Mouse (Mus musculus): ENCODE measurements around the gene Madd. TPM values are rescaled to one million over a fixed set of nuclear protein-coding genes. Genes with fewer than 3 reads are reported as not detected.
A peak's percentile ranks its signal among the peaks of the same experiment; 100 is the strongest.

The Madd gene
- total and polyA plus RNA-seq, 2 experiments = 14.1 to 15.3 TPM

GRCm38 (mm10) chr2:91121011-91121410 lies 62.6 kb downstream of the Madd start:
- no peak overlapping the region for H3K4me3 ChIP-seq (ENCODE audit: insufficient read depth, low read depth, low read length)
- DNase-seq (ENCODE audit: extremely low read depth, low read depth, low spot score) = no peak
- H3K27ac ChIP-seq (replicated peaks; ENCODE audit: insufficient read depth, low read depth, low read length) = no peak overlapping the region
- TF ChIP-seq POLR2A (IDR thresholded peaks at IDR 0.05; ENCODE audit: extremely low read depth, insufficient read depth, low read length) (no peak), CTCF (IDR thresholded peaks at IDR 0.05; ENCODE audit: low read depth, low read length) (no peak)
- H3K79me2 ChIP-seq (ENCODE audit: control insufficient read depth, insufficient read depth, low read length) = no peaks in the 10 kb centered on the region
- WGBS = 81% methylated on average over 6 of the region's 6 CpGs
- no peak overlapping the region for H3K9ac ChIP-seq (ENCODE audit: low read depth, low read length)
- H3K4me1 ChIP-seq (ENCODE audit: control insufficient read depth, insufficient read depth, low read length) = no peaks in the 10 kb centered on the region; the same call in 1 of the 2 replicates
- H3K36me3 ChIP-seq (ENCODE audit: control insufficient read depth, insufficient read depth, low read length) = no peaks in the 10 kb centered on the region
- no peaks in the 10 kb centered on the region for H3K27me3 ChIP-seq (ENCODE audit: control insufficient read depth, insufficient read depth, low read length)

GRCm38 (mm10) chr2:91120261-91120671 lies 63.4 kb downstream of the Madd start:
- Histone ChIP-seq H3K9ac (ENCODE audit: low read depth, low read length) (no peak overlapping the region), H3K27ac (replicated peaks; ENCODE audit: insufficient read depth, low read depth, low read length) (no peak overlapping the region), H3K4me3 (ENCODE audit: insufficient read depth, low read depth, low read length) (no peak overlapping the region), H3K79me2 (ENCODE audit: control insufficient read depth, insufficient read depth, low read length) (no peaks in the 10 kb centered on the region), H3K4me1 (ENCODE audit: control insufficient read depth, insufficient read depth, low read length) (no peaks in the 10 kb centered on the region; the same call in 1 of the 2 replicates), H3K27me3 (ENCODE audit: control insufficient read depth, insufficient read depth, low read length) (no peaks in the 10 kb centered on the region), H3K36me3 (ENCODE audit: control insufficient read depth, insufficient read depth, low read length) (no peaks in the 10 kb centered on the region)
- WGBS = 65% methylated on average over 6 of the region's 6 CpGs
- no peak for DNase-seq (ENCODE audit: extremely low read depth, low read depth, low spot score)
- TF ChIP-seq POLR2A (IDR thresholded peaks at IDR 0.05; ENCODE audit: extremely low read depth, insufficient read depth, low read length) (no peak), CTCF (IDR thresholded peaks at IDR 0.05; ENCODE audit: low read depth, low read length) (no peak)

GRCm38 (mm10) chr2:91119551-91119950 lies 64.1 kb downstream of the Madd start:
- Histone ChIP-seq H3K27ac (replicated peaks; ENCODE audit: insufficient read depth, low read depth, low read length) (no peak overlapping the region), H3K27me3 (ENCODE audit: control insufficient read depth, insufficient read depth, low read length) (no peaks in the 10 kb centered on the region), H3K4me1 (ENCODE audit: control insufficient read depth, insufficient read depth, low read length) (no peaks in the 10 kb centered on the region; the same call in 1 of the 2 replicates), H3K36me3 (ENCODE audit: control insufficient read depth, insufficient read depth, low read length) (no peaks in the 10 kb centered on the region), H3K79me2 (ENCODE audit: control insufficient read depth, insufficient read depth, low read length) (no peaks in the 10 kb centered on the region), H3K9ac (ENCODE audit: low read depth, low read length) (no peak overlapping the region), H3K4me3 (ENCODE audit: insufficient read depth, low read depth, low read length) (no peak overlapping the region)
- TF ChIP-seq POLR2A (IDR thresholded peaks at IDR 0.05; ENCODE audit: extremely low read depth, insufficient read depth, low read length) (no peak), CTCF (IDR thresholded peaks at IDR 0.05; ENCODE audit: low read depth, low read length) (no peak)
- 55% methylated on average over 6 of the region's 6 CpGs for WGBS
- peak; percentile 22 for DNase-seq (ENCODE audit: extremely low read depth, low read depth, low spot score)

GRCm38 (mm10) chr2:91119061-91119460 lies 64.6 kb downstream of the Madd start:
- Histone ChIP-seq H3K27me3 (ENCODE audit: control insufficient read depth, insufficient read depth, low read length) (no peaks in the 10 kb centered on the region), H3K79me2 (ENCODE audit: control insufficient read depth, insufficient read depth, low read length) (no peaks in the 10 kb centered on the region), H3K4me3 (ENCODE audit: insufficient read depth, low read depth, low read length) (no peak overlapping the region), H3K36me3 (ENCODE audit: control insufficient read depth, insufficient read depth, low read length) (no peaks in the 10 kb centered on the region), H3K4me1 (ENCODE audit: control insufficient read depth, insufficient read depth, low read length) (no peaks in the 10 kb centered on the region; the same call in 1 of the 2 replicates), H3K27ac (replicated peaks; ENCODE audit: insufficient read depth, low read depth, low read length) (no peak overlapping the region), H3K9ac (ENCODE audit: low read depth, low read length) (no peak overlapping the region)
- 84% methylated on average over 19 of the region's 19 CpGs for WGBS
- TF ChIP-seq POLR2A (IDR thresholded peaks at IDR 0.05; ENCODE audit: extremely low read depth, insufficient read depth, low read length) (no peak), CTCF (IDR thresholded peaks at IDR 0.05; ENCODE audit: low read depth, low read length) (no peak)
- no peak for DNase-seq (ENCODE audit: extremely low read depth, low read depth, low spot score)

- no peak for TF ChIP-seq POLR2A (IDR thresholded peaks at IDR 0.05; ENCODE audit: extremely low read depth, insufficient read depth, low read length)
- no peak for TF ChIP-seq CTCF (IDR thresholded peaks at IDR 0.05; ENCODE audit: low read depth, low read length)
- Histone ChIP-seq H3K4me1 (ENCODE audit: control insufficient read depth, insufficient read depth, low read length) (no peaks in the 10 kb centered on the region; the same call in 1 of the 2 replicates), H3K9ac (ENCODE audit: low read depth, low read length) (no peak overlapping the region), H3K4me3 (ENCODE audit: insufficient read depth, low read depth, low read length) (no peak overlapping the region), H3K36me3 (ENCODE audit: control insufficient read depth, insufficient read depth, low read length) (no peaks in the 10 kb centered on the region), H3K79me2 (ENCODE audit: control insufficient read depth, insufficient read depth, low read length) (no peaks in the 10 kb centered on the region), H3K27ac (replicated peaks; ENCODE audit: insufficient read depth, low read depth, low read length) (no peak overlapping the region), H3K27me3 (ENCODE audit: control insufficient read depth, insufficient read depth, low read length) (no peaks in the 10 kb centered on the region)
- 91% methylated on average over 1 of the region's 1 CpGs for WGBS
- DNase-seq (ENCODE audit: extremely low read depth, low read depth, low spot score) = no peak
These were observed 65.0 kb downstream of the Madd start for GRCm38 (mm10) chr2:91118647-91119046.

- TF ChIP-seq POLR2A (IDR thresholded peaks at IDR 0.05; ENCODE audit: extremely low read depth, insufficient read depth, low read length) (no peak), CTCF (IDR thresholded peaks at IDR 0.05; ENCODE audit: low read depth, low read length) (no peak)
- 90% methylated on average over 11 of the region's 11 CpGs for WGBS
- H3K79me2 ChIP-seq (ENCODE audit: control insufficient read depth, insufficient read depth, low read length) = no peaks in the 10 kb centered on the region
- DNase-seq (ENCODE audit: extremely low read depth, low read depth, low spot score) = no peak
- H3K4me3 ChIP-seq (ENCODE audit: insufficient read depth, low read depth, low read length) = no peak within 1 kb of the TSS
- no peaks in the 10 kb centered on the region; the same call in 1 of the 2 replicates for H3K4me1 ChIP-seq (ENCODE audit: control insufficient read depth, insufficient read depth, low read length)
- no peaks in the 10 kb centered on the region for H3K36me3 ChIP-seq (ENCODE audit: control insufficient read depth, insufficient read depth, low read length)
- H3K27ac ChIP-seq (replicated peaks; ENCODE audit: insufficient read depth, low read depth, low read length) = no peak within 1 kb of the TSS
- no peaks in the 10 kb centered on the region for H3K27me3 ChIP-seq (ENCODE audit: control insufficient read depth, insufficient read depth, low read length)
- no peak within 1 kb of the TSS for H3K9ac ChIP-seq (ENCODE audit: low read depth, low read length)
These were observed 65.9 kb downstream of the Madd start, which contains the start of gene Mybpc3 for GRCm38 (mm10) chr2:91117585-91118275. Gene Mybpc3, plus strand, starts transcription at chr2:91118144.
